Mouse (Mus musculus): Measurements from ENCODE around the gene Tex33.

DNA sequence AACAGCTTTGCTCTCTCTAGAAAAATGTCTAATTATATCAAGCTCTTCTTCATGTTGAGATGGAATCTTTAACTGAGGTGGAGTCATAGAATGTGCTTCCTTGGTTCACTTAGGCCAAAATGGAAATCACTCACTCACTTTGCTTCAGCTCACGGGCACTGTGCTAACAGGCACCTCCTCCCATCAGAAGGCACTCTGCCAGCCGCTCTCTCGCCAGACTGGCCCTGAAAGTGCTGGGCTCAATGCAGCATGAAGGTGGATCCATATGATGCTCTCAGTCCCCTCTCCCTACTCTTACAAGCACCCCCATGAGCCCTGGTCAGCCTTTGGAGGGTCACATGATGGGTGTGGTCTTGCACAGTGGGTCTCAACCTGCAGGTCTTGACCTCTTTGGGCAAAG, 21.5 kb downstream of the Tex33 start:
- TF ChIP-seq CTCF (IDR thresholded peaks at IDR 0.05; ENCODE audit: low read depth): no peak
- no peak for TF ChIP-seq EP300 (IDR thresholded peaks at IDR 0.05; ENCODE audit: low read depth)
